Mouse (Mus musculus): ENCODE results near the gene Mrpl52. TPM values are rescaled to one million over a fixed set of nuclear protein-coding genes. Genes with fewer than 3 reads are reported as not detected.
A peak's percentile ranks its signal among the peaks of the same experiment; 100 is the strongest.

Mrpl52 gene
- polyA plus RNA-seq, 1 experiment from 2014 or later, result 255 TPM

- H3K9ac ChIP-seq, result no peak overlapping the region
- peak overlapping the region; percentile 35 for H3K4me2 ChIP-seq (replicated peaks)
- H3K9me3 ChIP-seq (replicated peaks), result no peaks in the 10 kb centered on the region
- H3K4me1 ChIP-seq, result peaks cover 30% of the 10 kb centered on the region
- H3K4me3 ChIP-seq, result no peak overlapping the region; the same call in 1 of the 2 replicates
- peaks cover 52% of the 10 kb centered on the region for H3K27me3 ChIP-seq
- 7% methylated on average over 18 of the region's 18 CpGs for WGBS
- no peak for ATAC-seq (ENCODE audit: low FRiP score)
- H3K27ac ChIP-seq, result no peak overlapping the region
- no peaks in the 10 kb centered on the region for H3K36me3 ChIP-seq
Measured at GRCm38 (mm10) chr14:54413877-54414700, 12.6 kb upstream of the Mrpl52 start.

GRCm38 (mm10) chr14:54415241-54416020 is 11.3 kb upstream of the Mrpl52 start:
- WGBS, result 7% methylated on average over 13 of the region's 13 CpGs
- Histone ChIP-seq H3K27ac (no peak overlapping the region), H3K4me1 (peaks cover 20% of the 10 kb centered on the region), H3K27me3 (peaks cover 52% of the 10 kb centered on the region), H3K4me2 (replicated peaks) (no peak overlapping the region), H3K36me3 (no peaks in the 10 kb centered on the region), H3K9ac (no peak overlapping the region), H3K9me3 (replicated peaks) (no peaks in the 10 kb centered on the region), H3K4me3 (no peak overlapping the region)
- no peak for ATAC-seq (ENCODE audit: low FRiP score)

- no peaks in the 10 kb centered on the region for H3K36me3 ChIP-seq
- H3K4me3 ChIP-seq, result no peak overlapping the region
- H3K4me1 ChIP-seq, result peaks cover 19% of the 10 kb centered on the region
- ATAC-seq (ENCODE audit: low FRiP score), result no peak
- H3K4me2 ChIP-seq (replicated peaks), result no peak overlapping the region
- peaks cover 52% of the 10 kb centered on the region for H3K27me3 ChIP-seq
- no peak overlapping the region for H3K9ac ChIP-seq
- WGBS, result 30% methylated on average over 5 of the region's 5 CpGs
- H3K9me3 ChIP-seq (replicated peaks), result no peaks in the 10 kb centered on the region
- H3K27ac ChIP-seq, result no peak overlapping the region
Measured at GRCm38 (mm10) chr14:54416229-54416775, 10.4 kb upstream of the Mrpl52 start.

- H3K27ac ChIP-seq, result no peak overlapping the region
- H3K9ac ChIP-seq, result no peak overlapping the region
- 56% methylated on average over 4 of the region's 4 CpGs for WGBS
- no peak for ATAC-seq (ENCODE audit: low FRiP score)
- H3K27me3 ChIP-seq, result peaks cover 52% of the 10 kb centered on the region
- H3K36me3 ChIP-seq, result no peaks in the 10 kb centered on the region
- H3K4me1 ChIP-seq, result peaks cover 19% of the 10 kb centered on the region
- H3K4me3 ChIP-seq, result no peak overlapping the region
- no peak overlapping the region; the same call in 1 of the 2 replicates for H3K4me2 ChIP-seq (replicated peaks)
- no peaks in the 10 kb centered on the region for H3K9me3 ChIP-seq (replicated peaks)
Measured at GRCm38 (mm10) chr14:54416830-54417229, 9.9 kb upstream of the Mrpl52 start.

DNA sequence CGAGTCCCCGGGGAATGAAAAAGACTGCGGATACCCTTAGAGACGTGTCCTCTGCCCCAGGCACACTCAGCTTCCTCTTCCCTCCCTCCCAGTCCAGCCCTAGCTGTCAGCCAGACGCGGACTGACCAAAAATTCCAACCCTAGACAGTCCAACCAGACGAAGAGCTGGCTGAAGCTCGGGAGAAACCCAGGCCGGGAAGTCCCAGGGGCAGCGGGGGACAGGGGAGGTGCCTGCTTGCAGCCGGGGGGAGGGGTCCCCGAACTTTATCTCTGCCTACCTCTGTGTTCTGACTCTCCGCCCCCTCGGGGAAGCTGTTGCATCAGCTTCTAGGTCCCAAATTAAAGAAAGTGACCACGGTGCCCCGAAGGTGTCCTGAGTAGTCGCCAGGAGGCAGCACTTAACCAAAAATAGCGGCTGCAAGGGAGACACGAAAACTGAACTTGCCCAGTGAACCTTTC is 9.1 kb upstream of the Mrpl52 start, which contains the start of gene Slc7a7:
Slc7a7 (minus strand) TSS at position 158 of the 459 bp plus-strand sequence.
- no peak for ATAC-seq (ENCODE audit: low FRiP score)
- Histone ChIP-seq H3K4me2 (replicated peaks) (peak within 1 kb of the TSS; percentile 30), H3K9ac (no peak within 1 kb of the TSS), H3K36me3 (no peaks in the 10 kb centered on the region), H3K27me3 (peaks cover 52% of the 10 kb centered on the region), H3K27ac (no peak within 1 kb of the TSS), H3K9me3 (replicated peaks) (no peaks in the 10 kb centered on the region), H3K4me1 (peaks cover 19% of the 10 kb centered on the region), H3K4me3 (no peak within 1 kb of the TSS)
- 5% methylated on average over 19 of the region's 19 CpGs for WGBS

GRCm38 (mm10) chr14:54421014-54421413 is 5.7 kb upstream of the Mrpl52 start:
- ATAC-seq (ENCODE audit: low FRiP score), result no peak
- Histone ChIP-seq H3K9ac (no peak overlapping the region), H3K27ac (no peak overlapping the region), H3K4me3 (no peak overlapping the region), H3K9me3 (replicated peaks) (no peaks in the 10 kb centered on the region), H3K4me1 (peaks cover 10% of the 10 kb centered on the region), H3K27me3 (peaks cover 24% of the 10 kb centered on the region), H3K4me2 (replicated peaks) (no peak overlapping the region), H3K36me3 (no peaks in the 10 kb centered on the region)
- WGBS, result 78% methylated on average over 2 of the region's 2 CpGs

DNA sequence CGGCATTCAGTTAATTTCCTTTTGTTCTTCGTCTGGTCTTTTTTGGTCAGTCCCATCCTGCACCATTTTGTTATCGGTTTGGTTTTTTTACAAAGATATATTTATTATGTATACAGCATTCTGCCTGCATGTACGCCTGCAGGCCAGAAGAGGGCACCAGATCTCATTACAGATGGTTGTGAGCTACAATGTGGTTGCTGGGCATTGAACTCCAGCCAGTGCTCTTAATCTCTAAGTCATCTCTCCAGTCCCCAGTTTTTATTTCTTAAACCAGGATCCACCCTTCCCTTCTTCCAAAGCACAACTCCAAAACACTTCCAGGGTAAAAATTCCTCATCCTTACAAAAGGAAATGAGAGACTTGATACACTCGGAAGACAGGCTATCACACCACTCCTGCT is 3.3 kb upstream of the Mrpl52 start:
- Histone ChIP-seq H3K27me3 (peaks cover 5% of the 10 kb centered on the region), H3K9ac (no peak overlapping the region), H3K9me3 (replicated peaks) (no peaks in the 10 kb centered on the region), H3K4me1 (peaks cover 9% of the 10 kb centered on the region), H3K27ac (no peak overlapping the region), H3K4me2 (replicated peaks) (no peak overlapping the region), H3K36me3 (no peaks in the 10 kb centered on the region), H3K4me3 (no peak overlapping the region)
- WGBS, result 62% methylated on average over 5 of the region's 5 CpGs
- no peak for ATAC-seq (ENCODE audit: low FRiP score)

GRCm38 (mm10) chr14:54424634-54425033 is 2.1 kb upstream of the Mrpl52 start:
- Histone ChIP-seq H3K27ac (no peak overlapping the region), H3K4me1 (peaks cover 15% of the 10 kb centered on the region), H3K4me3 (no peak overlapping the region), H3K9me3 (replicated peaks) (no peaks in the 10 kb centered on the region), H3K27me3 (no peaks in the 10 kb centered on the region), H3K4me2 (replicated peaks) (no peak overlapping the region), H3K9ac (no peak overlapping the region), H3K36me3 (0 out of 2 replicates have a peak, but pooled peaks cover 4% of the 10 kb centered on the region)
- no peak for ATAC-seq (ENCODE audit: low FRiP score)
- WGBS, result 91% methylated on average over 1 of the region's 1 CpGs

- peak overlapping the region; percentile 79 for H3K4me2 ChIP-seq (replicated peaks)
- H3K4me3 ChIP-seq, result no peak overlapping the region
- no peak overlapping the region for H3K9ac ChIP-seq
- peaks cover 24% of the 10 kb centered on the region for H3K4me1 ChIP-seq
- ATAC-seq (ENCODE audit: low FRiP score), result no peak
- H3K27me3 ChIP-seq, result no peaks in the 10 kb centered on the region
- H3K9me3 ChIP-seq (replicated peaks), result no peaks in the 10 kb centered on the region
- WGBS, result 89% methylated on average over 1 of the region's 1 CpGs
- H3K36me3 ChIP-seq, result 0 out of 2 replicates have a peak, but pooled peaks cover 4% of the 10 kb centered on the region
- H3K27ac ChIP-seq, result no peak overlapping the region
Measured at GRCm38 (mm10) chr14:54425540-54425939, 1.2 kb upstream of the Mrpl52 start.

DNA sequence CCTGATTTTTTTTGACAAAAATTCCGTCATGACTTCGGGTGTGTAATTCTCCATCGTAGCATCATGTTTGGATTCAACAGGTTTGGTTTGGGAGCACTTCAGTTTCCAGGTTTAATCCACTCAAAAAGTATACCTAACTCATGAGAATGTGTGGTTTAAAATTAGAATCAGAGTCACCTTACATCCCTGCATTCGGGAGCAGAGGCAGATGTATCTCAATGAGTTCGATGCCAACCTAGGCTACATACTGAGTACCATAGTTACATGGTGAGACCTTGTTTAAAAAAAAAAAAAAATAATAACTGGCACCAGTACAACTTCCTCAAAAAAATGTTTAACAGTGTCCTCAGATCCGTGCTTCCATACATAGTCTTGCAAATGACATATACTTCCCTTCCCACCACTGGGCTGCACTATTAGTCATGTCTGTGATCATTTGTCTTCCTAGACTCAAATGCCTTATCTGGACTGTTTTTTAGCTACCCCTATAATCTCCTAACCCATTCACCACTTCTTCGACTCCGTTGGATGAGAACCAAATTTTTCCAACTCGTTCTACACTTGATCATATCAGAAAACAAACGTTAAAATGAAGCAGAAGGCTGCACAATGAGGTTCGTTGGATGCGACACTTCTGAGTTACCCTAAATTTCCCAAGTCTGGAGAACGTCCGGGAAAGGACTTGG is 563 bp upstream of the Mrpl52 start:
- Histone ChIP-seq H3K27me3 (no peaks in the 10 kb centered on the region), H3K9ac (peak overlapping the region; percentile 81), H3K4me1 (peaks cover 29% of the 10 kb centered on the region), H3K4me3 (peak overlapping the region; percentile 70), H3K4me2 (replicated peaks) (peak overlapping the region; percentile 79), H3K27ac (peak overlapping the region; percentile 90), H3K36me3 (0 out of 2 replicates have a peak, but pooled peaks cover 4% of the 10 kb centered on the region), H3K9me3 (replicated peaks) (no peaks in the 10 kb centered on the region)
- ATAC-seq (ENCODE audit: low FRiP score), result no peak
- WGBS, result 34% methylated on average over 14 of the region's 14 CpGs

DNA sequence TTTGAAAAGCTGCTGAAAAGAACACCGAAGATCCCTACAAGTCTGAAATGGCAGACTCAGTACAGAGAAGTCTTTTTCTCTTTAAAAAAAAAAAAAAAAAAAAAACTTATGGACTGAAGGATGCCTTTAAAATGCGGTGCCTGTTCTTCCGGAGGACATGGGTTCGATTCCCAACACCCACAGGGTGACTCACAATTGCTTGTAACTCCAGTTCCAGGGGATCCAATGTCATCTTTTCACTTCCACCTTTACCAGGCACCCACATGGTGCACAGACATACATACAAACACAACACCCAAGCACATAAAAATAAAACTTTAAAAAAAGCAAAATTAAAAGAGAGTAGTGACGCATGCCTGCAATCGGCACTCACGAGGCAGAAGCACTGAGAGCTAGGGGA is 987 bp downstream of the Mrpl52 start:
- Histone ChIP-seq H3K9ac (no peak overlapping the region), H3K27me3 (peaks cover 7% of the 10 kb centered on the region), H3K4me1 (peaks cover 35% of the 10 kb centered on the region), H3K27ac (no peak overlapping the region), H3K36me3 (0 out of 2 replicates have a peak, but pooled peaks cover 4% of the 10 kb centered on the region), H3K4me2 (replicated peaks) (peak overlapping the region; percentile 79), H3K9me3 (replicated peaks) (no peaks in the 10 kb centered on the region), H3K4me3 (peak overlapping the region; percentile 70)
- 90% methylated on average over 7 of the region's 7 CpGs for WGBS
- ATAC-seq (ENCODE audit: low FRiP score), result no peak

Measured in hindbrain, embryonic 12.5 days (tissue).